Mouse (Mus musculus) lung, embryonic 15.5 days (tissue): ENCODE data around the gene Flnc. TPM values are rescaled to one million over a fixed set of nuclear protein-coding genes. Genes with fewer than 3 reads are reported as not detected.
A peak's percentile ranks its signal among the peaks of the same experiment; 100 is the strongest.

Experiments used
- ATAC-seq: fragments of 200-750 bp; cut with Nextera tagmentation; 2 replicates; pipeline ENCODE4 v1.8.0; 2017; ENCODE audit warnings: moderate number of reproducible peaks, borderline replicate concordance; ENCODE audit not compliant: low FRiP score, low TSS enrichment; ENCODE audit errors: extremely low read depth
- H3K27ac ChIP-seq: fragments of 300-500 bp; sonication (generic); 2 replicates; pipeline ENCODE4 v1.5.1; 2015; ENCODE audit warnings: moderate library complexity, mild to moderate bottlenecking, inconsistent platforms
- H3K27me3 ChIP-seq: fragments of 300-500 bp; sonication (generic); 2 replicates; pipeline ENCODE4 v1.6.1; 2015; ENCODE audit warnings: inconsistent platforms
- H3K36me3 ChIP-seq: fragments of 300-500 bp; sonication (generic); 2 replicates; pipeline ENCODE4 v1.6.1; 2015; ENCODE audit warnings: inconsistent platforms
- H3K4me1 ChIP-seq: fragments of 300-500 bp; sonication (generic); 2 replicates; pipeline ENCODE4 v1.6.1; 2015; ENCODE audit warnings: inconsistent platforms
- H3K4me2 ChIP-seq: fragments of 300-500 bp; sonication (generic); 2 replicates; pipeline ENCODE4 v1.6.1; 2015; ENCODE audit warnings: inconsistent platforms, mild to moderate bottlenecking, moderate library complexity
- H3K4me3 ChIP-seq: fragments of 300-500 bp; sonication (generic); 2 replicates; pipeline ENCODE4 v1.5.1; 2015; ENCODE audit warnings: mild to moderate bottlenecking, inconsistent platforms
- H3K9ac ChIP-seq: fragments of 300-500 bp; sonication (generic); 2 replicates; pipeline ENCODE4 v1.6.1; 2015; ENCODE audit warnings: inconsistent platforms
- H3K9me3 ChIP-seq: fragments of 300-500 bp; sonication (generic); 2 replicates; pipeline ENCODE4 v1.6.1; 2016; ENCODE audit warnings: inconsistent platforms
- WGBS: fragments of 180-500 bp; shearing (Covaris S2); methylation state at CpG from one replicate; pipeline ENCODE4 v1.1.7; 2015; 5-methylcytosine and 5-hydroxymethylcytosine counted together
- polyA plus RNA-seq: library from polyadenylated mRNA; unstranded; fragments of >200 nt; fragmentation: Nextera tagmentation; extraction: Ambion mirVana; gene quantifications from 2 replicates; pipeline ENCODE4 v1.2.1, GENCODE M21; 2015

The Flnc gene
- polyA plus RNA-seq, 1 experiment from 2014 or later: 6.7 TPM

- Histone ChIP-seq H3K4me3 (peak overlapping the region; percentile 75), H3K9ac (peak overlapping the region; percentile 59; the same call in 1 of the 2 replicates), H3K27ac (no peak overlapping the region), H3K36me3 (no peaks in the 10 kb centered on the region), H3K9me3 (no peaks in the 10 kb centered on the region), H3K27me3 (peaks cover 22% of the 10 kb centered on the region; the same call in 1 of the 2 replicates), H3K4me1 (peaks cover 19% of the 10 kb centered on the region), H3K4me2 (peak overlapping the region; percentile 95)
- ATAC-seq: no peak
- WGBS: 14% methylated on average over 6 of the region's 6 CpGs
Measured at GRCm38 (mm10) chr6:29397575-29397974, 35.5 kb upstream of the Flnc start.

DNA sequence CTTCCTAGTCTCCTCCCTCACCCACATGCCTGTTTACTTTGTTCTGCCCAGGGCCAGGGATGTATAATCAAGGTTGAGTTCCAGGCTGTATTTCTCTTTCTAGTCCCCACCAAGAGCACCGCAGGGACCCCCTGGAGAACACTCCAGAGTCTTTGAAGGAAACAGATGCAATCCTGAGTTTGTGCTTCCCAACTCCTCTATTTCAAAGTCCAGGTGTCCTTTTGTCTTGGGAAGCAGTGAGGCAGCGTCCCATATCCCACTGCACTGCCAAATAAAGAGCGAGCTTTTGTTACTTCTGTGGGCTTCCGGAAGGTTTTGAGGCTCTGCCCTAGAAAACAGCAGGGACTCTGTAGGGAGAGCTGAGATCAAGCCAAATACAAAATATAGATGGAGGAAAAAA is 33.2 kb upstream of the Flnc start:
- Histone ChIP-seq H3K27ac (no peak overlapping the region), H3K36me3 (no peaks in the 10 kb centered on the region), H3K9me3 (no peaks in the 10 kb centered on the region), H3K4me3 (no peak overlapping the region), H3K4me2 (no peak overlapping the region), H3K27me3 (peaks cover 22% of the 10 kb centered on the region), H3K9ac (no peak overlapping the region), H3K4me1 (peaks cover 22% of the 10 kb centered on the region)
- 75% methylated on average over 4 of the region's 4 CpGs for WGBS
- ATAC-seq: no peak

- Histone ChIP-seq H3K27ac (no peak overlapping the region), H3K4me2 (peak overlapping the region; percentile 50), H3K9me3 (no peaks in the 10 kb centered on the region), H3K36me3 (no peaks in the 10 kb centered on the region), H3K4me3 (peak overlapping the region; percentile 19; the same call in 1 of the 2 replicates), H3K9ac (no peak overlapping the region), H3K4me1 (peaks cover 4% of the 10 kb centered on the region; the same call in 1 of the 2 replicates), H3K27me3 (peaks cover 10% of the 10 kb centered on the region)
- 7% methylated on average over 34 of the region's 34 CpGs for WGBS
- no peak for ATAC-seq
Measured at GRCm38 (mm10) chr6:29402693-29403342, 30.2 kb upstream of the Flnc start.

- Histone ChIP-seq H3K36me3 (no peaks in the 10 kb centered on the region), H3K27ac (no peak overlapping the region), H3K9me3 (no peaks in the 10 kb centered on the region), H3K4me1 (peaks cover 4% of the 10 kb centered on the region; the same call in 1 of the 2 replicates), H3K27me3 (peaks cover 10% of the 10 kb centered on the region), H3K4me3 (no peak overlapping the region), H3K9ac (no peak overlapping the region), H3K4me2 (no peak overlapping the region)
- 81% methylated on average over 6 of the region's 6 CpGs for WGBS
- ATAC-seq: no peak
Measured at GRCm38 (mm10) chr6:29406412-29406811, 26.6 kb upstream of the Flnc start.

GRCm38 (mm10) chr6:29415446-29415845 is 17.6 kb upstream of the Flnc start:
- Histone ChIP-seq H3K36me3 (no peaks in the 10 kb centered on the region), H3K9ac (no peak overlapping the region), H3K4me1 (no peaks in the 10 kb centered on the region), H3K9me3 (no peaks in the 10 kb centered on the region), H3K4me2 (no peak overlapping the region), H3K27me3 (no peaks in the 10 kb centered on the region), H3K4me3 (no peak overlapping the region), H3K27ac (no peak overlapping the region)
- 82% methylated on average over 9 of the region's 9 CpGs for WGBS
- ATAC-seq: no peak

DNA sequence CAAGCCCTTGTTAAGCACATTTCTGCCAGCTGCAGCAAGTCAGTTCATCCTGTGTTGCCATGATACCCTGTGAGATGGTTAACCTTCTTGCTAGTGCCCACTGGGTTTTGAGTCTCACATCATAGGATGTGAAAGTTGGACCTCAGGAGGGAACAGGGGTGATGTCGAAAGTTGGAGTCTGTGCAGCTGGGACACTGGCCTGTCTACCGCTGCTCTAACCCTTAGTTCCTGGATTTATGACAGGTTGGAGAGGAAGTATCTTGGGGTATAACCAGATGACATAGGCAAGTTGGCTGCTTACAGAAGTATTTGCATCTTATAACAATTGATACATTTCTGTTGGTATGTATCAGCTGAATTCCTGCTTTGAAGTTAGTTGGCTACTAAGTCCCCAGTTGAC is 12.5 kb upstream of the Flnc start:
- H3K36me3 ChIP-seq: no peaks in the 10 kb centered on the region
- no peak overlapping the region for H3K9ac ChIP-seq
- no peaks in the 10 kb centered on the region for H3K9me3 ChIP-seq
- H3K4me2 ChIP-seq: no peak overlapping the region
- no peaks in the 10 kb centered on the region for H3K27me3 ChIP-seq
- WGBS: 84% methylated on average over 2 of the region's 2 CpGs
- H3K4me3 ChIP-seq: no peak overlapping the region
- ATAC-seq: no peak
- H3K4me1 ChIP-seq: no peaks in the 10 kb centered on the region
- no peak overlapping the region for H3K27ac ChIP-seq

DNA sequence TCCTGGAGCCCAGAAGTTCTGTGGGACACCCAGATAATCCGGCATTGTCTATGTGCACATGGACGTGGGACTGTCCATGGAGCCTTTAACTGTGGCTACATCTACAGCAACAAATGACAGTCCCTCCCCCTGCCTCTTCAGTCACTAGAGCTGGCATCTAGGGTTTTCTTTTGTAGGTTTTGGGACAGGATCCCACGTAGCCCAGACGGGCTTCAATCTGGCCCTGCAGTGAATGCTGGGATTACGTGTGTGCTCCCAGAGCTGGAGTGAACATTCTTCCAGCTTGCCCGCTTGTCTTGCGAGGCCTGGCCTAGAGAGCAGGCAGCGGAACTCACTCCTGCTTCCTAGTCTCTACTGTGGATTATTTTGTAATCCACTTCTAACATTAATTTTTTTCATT is 7.9 kb upstream of the Flnc start:
- Histone ChIP-seq H3K27ac (no peak overlapping the region), H3K9me3 (no peaks in the 10 kb centered on the region), H3K4me2 (no peak overlapping the region), H3K4me3 (no peak overlapping the region), H3K9ac (no peak overlapping the region), H3K4me1 (no peaks in the 10 kb centered on the region), H3K27me3 (no peaks in the 10 kb centered on the region), H3K36me3 (no peaks in the 10 kb centered on the region)
- 87% methylated on average over 8 of the region's 8 CpGs for WGBS
- ATAC-seq: no peak

GRCm38 (mm10) chr6:29426331-29426730 is 6.7 kb upstream of the Flnc start:
- ATAC-seq: no peak
- Histone ChIP-seq H3K4me2 (no peak overlapping the region), H3K36me3 (no peaks in the 10 kb centered on the region), H3K9me3 (no peaks in the 10 kb centered on the region), H3K9ac (no peak overlapping the region), H3K4me3 (no peak overlapping the region), H3K4me1 (no peaks in the 10 kb centered on the region), H3K27ac (no peak overlapping the region), H3K27me3 (no peaks in the 10 kb centered on the region)
- WGBS: 57% methylated on average over 6 of the region's 6 CpGs

DNA sequence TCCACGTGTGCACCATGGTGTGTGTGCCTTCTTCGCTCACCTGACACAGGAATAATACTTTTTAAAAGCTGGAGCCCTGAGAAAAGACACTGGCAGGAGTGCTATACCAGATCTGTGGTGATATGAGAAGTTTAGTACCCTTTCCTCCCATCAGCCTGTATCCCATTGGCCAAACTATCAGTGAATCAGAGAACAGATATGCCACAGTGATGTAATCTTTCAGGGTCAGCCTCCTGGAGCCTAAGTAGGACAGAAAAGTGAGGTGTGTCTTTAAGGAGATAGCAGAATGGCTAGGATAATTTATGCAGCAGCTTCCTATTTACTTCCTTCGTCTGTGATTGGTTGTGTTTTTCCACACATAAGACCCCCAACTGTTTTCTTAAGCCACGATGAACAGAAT is 4.9 kb upstream of the Flnc start:
- H3K27ac ChIP-seq: no peak overlapping the region
- ATAC-seq: no peak
- peaks cover 5% of the 10 kb centered on the region for H3K27me3 ChIP-seq
- H3K36me3 ChIP-seq: no peaks in the 10 kb centered on the region
- H3K4me2 ChIP-seq: no peak overlapping the region
- H3K9ac ChIP-seq: no peak overlapping the region
- peaks cover 6% of the 10 kb centered on the region for H3K4me1 ChIP-seq
- no peak overlapping the region for H3K4me3 ChIP-seq
- no peaks in the 10 kb centered on the region for H3K9me3 ChIP-seq
- 61% methylated on average over 4 of the region's 4 CpGs for WGBS

- 49% methylated on average over 15 of the region's 15 CpGs for WGBS
- Histone ChIP-seq H3K4me2 (no peak overlapping the region), H3K9ac (no peak overlapping the region), H3K4me3 (no peak overlapping the region), H3K27ac (no peak overlapping the region), H3K36me3 (no peaks in the 10 kb centered on the region), H3K4me1 (peaks cover 30% of the 10 kb centered on the region), H3K9me3 (no peaks in the 10 kb centered on the region), H3K27me3 (peaks cover 23% of the 10 kb centered on the region)
- ATAC-seq: no peak
Measured at GRCm38 (mm10) chr6:29430681-29431420, 2.2 kb upstream of the Flnc start.

DNA sequence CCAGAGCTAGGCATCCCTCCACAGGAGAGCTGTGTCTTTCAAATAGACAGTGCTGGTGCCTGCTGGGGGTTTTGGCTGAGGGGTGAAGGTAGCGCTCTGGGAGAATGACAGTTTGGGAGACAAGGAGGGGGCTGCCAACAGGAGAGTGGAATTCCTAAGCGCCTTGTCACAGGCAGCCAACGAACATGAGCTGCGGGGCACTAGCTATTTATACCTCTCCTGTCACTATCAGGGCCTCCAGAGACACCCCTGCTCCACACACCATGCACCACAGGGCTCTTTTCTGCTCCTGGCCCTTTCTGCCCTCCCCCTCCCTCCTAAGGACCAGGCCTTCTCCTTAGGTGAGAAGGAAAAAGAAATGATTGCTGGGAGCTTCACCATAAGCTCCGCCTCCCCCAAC is 1.6 kb upstream of the Flnc start:
- no peak overlapping the region for H3K27ac ChIP-seq
- peaks cover 26% of the 10 kb centered on the region for H3K27me3 ChIP-seq
- H3K4me2 ChIP-seq: no peak overlapping the region
- H3K4me1 ChIP-seq: peaks cover 36% of the 10 kb centered on the region
- no peak overlapping the region for H3K4me3 ChIP-seq
- 28% methylated on average over 5 of the region's 5 CpGs for WGBS
- H3K36me3 ChIP-seq: no peaks in the 10 kb centered on the region
- no peak for ATAC-seq
- no peak overlapping the region for H3K9ac ChIP-seq
- H3K9me3 ChIP-seq: no peaks in the 10 kb centered on the region

DNA sequence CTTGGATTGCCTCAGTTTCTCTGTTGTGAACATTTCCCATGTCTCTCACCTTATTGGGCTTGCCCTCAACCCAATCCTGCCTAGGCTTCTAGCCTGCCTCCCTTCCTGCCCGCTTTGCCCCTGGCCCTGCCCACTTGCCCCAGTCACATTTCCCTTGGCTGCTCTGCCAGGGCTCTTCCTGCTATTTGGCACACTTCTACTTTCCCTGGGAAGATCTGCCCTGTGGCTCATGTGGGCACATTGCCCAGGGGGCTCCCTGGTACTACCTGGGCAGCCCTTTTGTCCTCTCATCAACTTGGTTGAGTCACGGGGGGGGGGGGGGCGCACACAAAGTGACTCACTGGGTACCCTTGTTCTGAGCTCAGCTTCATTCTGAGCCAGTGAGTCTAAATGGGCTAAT is 900 bp upstream of the Flnc start:
- H3K36me3 ChIP-seq: no peaks in the 10 kb centered on the region
- WGBS: 63% methylated on average over 3 of the region's 3 CpGs
- no peak for ATAC-seq
- no peak overlapping the region for H3K4me3 ChIP-seq
- H3K4me1 ChIP-seq: peaks cover 40% of the 10 kb centered on the region
- H3K9me3 ChIP-seq: no peaks in the 10 kb centered on the region
- H3K27me3 ChIP-seq: peaks cover 26% of the 10 kb centered on the region
- H3K4me2 ChIP-seq: no peak overlapping the region
- no peak overlapping the region for H3K27ac ChIP-seq
- H3K9ac ChIP-seq: no peak overlapping the region
